Mouse (Mus musculus) hindbrain, embryonic 15.5 days (tissue): ENCODE measurements around the gene Tbc1d8. TPM values are rescaled to one million over a fixed set of nuclear protein-coding genes. Genes with fewer than 3 reads are reported as not detected.

Experiments used
- ATAC-seq: fragments of 200-750 bp; cut with Nextera tagmentation; 2 replicates; pipeline ENCODE4 v1.8.0; 2017; ENCODE audit warnings: low read depth, moderate number of reproducible peaks, moderate TSS enrichment; ENCODE audit not compliant: low FRiP score
- H3K27ac ChIP-seq: fragments of 300-500 bp; sonication (generic); replicated peaks from 2 replicates; pipeline ENCODE4 v1.5.1; 2015; ENCODE audit warnings: mild to moderate bottlenecking, inconsistent platforms
- H3K27me3 ChIP-seq: fragments of 300-500 bp; sonication (generic); 2 replicates; pipeline ENCODE4 v1.6.1; 2015; ENCODE audit warnings: control low read depth, inconsistent platforms
- H3K36me3 ChIP-seq: fragments of 300-500 bp; sonication (generic); 2 replicates; pipeline ENCODE4 v1.6.1; 2015; ENCODE audit warnings: control low read depth, inconsistent platforms
- H3K4me1 ChIP-seq: fragments of 300-500 bp; sonication (generic); replicated peaks from 2 replicates; pipeline ENCODE4 v1.6.1; 2015; ENCODE audit warnings: control low read depth, inconsistent platforms
- H3K4me2 ChIP-seq: fragments of 300-500 bp; sonication (generic); 2 replicates; pipeline ENCODE4 v1.6.1; 2015; ENCODE audit warnings: moderate library complexity, mild to moderate bottlenecking, inconsistent platforms
- H3K4me3 ChIP-seq: fragments of 300-500 bp; sonication (generic); 2 replicates; pipeline ENCODE4 v1.5.1; 2015; ENCODE audit warnings: mild to moderate bottlenecking, inconsistent platforms
- H3K9ac ChIP-seq: fragments of 300-500 bp; sonication (generic); 2 replicates; pipeline ENCODE4 v1.6.1; 2015; ENCODE audit warnings: inconsistent platforms
- H3K9me3 ChIP-seq: fragments of 300-500 bp; sonication (generic); 2 replicates; pipeline ENCODE4 v1.6.1; 2016; ENCODE audit warnings: control low read depth, inconsistent platforms
- WGBS: fragments of 180-500 bp; shearing (Covaris S2); methylation state at CpG from one replicate; pipeline ENCODE4 v1.1.7; 2015; 5-methylcytosine and 5-hydroxymethylcytosine counted together
- polyA plus RNA-seq: library from polyadenylated mRNA; unstranded; fragments of >200 nt; fragmentation: Nextera tagmentation; extraction: Ambion mirVana; gene quantifications from 2 replicates; pipeline ENCODE4 v1.2.1, GENCODE M21; 2015

Tbc1d8 gene
- polyA plus RNA-seq, 1 experiment from 2014 or later: 10.5 TPM

GRCm38 (mm10) chr1:39340647-39341046, 137.9 kb downstream of the Tbc1d8 start:
- no peaks in the 10 kb centered on the region for H3K9me3 ChIP-seq
- no peaks in the 10 kb centered on the region for H3K36me3 ChIP-seq
- H3K27ac ChIP-seq: no peak overlapping the region
- no peak overlapping the region for H3K9ac ChIP-seq
- H3K4me3 ChIP-seq: no peak overlapping the region
- H3K27me3 ChIP-seq: no peaks in the 10 kb centered on the region
- 22% methylated on average over 8 of the region's 8 CpGs for WGBS
- H3K4me2 ChIP-seq: no peak overlapping the region
- peak; percentile 35; the same call in 1 of the 2 replicates for ATAC-seq
- H3K4me1 ChIP-seq: no peaks in the 10 kb centered on the region

- Histone ChIP-seq H3K4me1 (no peaks in the 10 kb centered on the region), H3K4me2 (no peak overlapping the region), H3K36me3 (no peaks in the 10 kb centered on the region), H3K9me3 (no peaks in the 10 kb centered on the region), H3K4me3 (no peak overlapping the region), H3K27ac (no peak overlapping the region), H3K9ac (no peak overlapping the region), H3K27me3 (no peaks in the 10 kb centered on the region)
- 84% methylated on average over 6 of the region's 6 CpGs for WGBS
- ATAC-seq: no peak
Observed at GRCm38 (mm10) chr1:39340156-39340555, 138.4 kb downstream of the Tbc1d8 start.

GRCm38 (mm10) chr1:39339455-39339854, 139.1 kb downstream of the Tbc1d8 start:
- Histone ChIP-seq H3K27me3 (no peaks in the 10 kb centered on the region), H3K9me3 (no peaks in the 10 kb centered on the region), H3K36me3 (no peaks in the 10 kb centered on the region), H3K4me2 (no peak overlapping the region), H3K4me1 (no peaks in the 10 kb centered on the region), H3K4me3 (no peak overlapping the region), H3K9ac (no peak overlapping the region), H3K27ac (no peak overlapping the region)
- 61% methylated on average over 5 of the region's 5 CpGs for WGBS
- no peak for ATAC-seq

- no peak for ATAC-seq
- H3K9me3 ChIP-seq: no peaks in the 10 kb centered on the region
- no peak overlapping the region for H3K4me3 ChIP-seq
- H3K27ac ChIP-seq: no peak overlapping the region
- no peaks in the 10 kb centered on the region for H3K36me3 ChIP-seq
- no peaks in the 10 kb centered on the region for H3K4me1 ChIP-seq
- H3K4me2 ChIP-seq: no peak overlapping the region
- WGBS: 79% methylated on average over 10 of the region's 10 CpGs
- H3K9ac ChIP-seq: no peak overlapping the region
- no peaks in the 10 kb centered on the region for H3K27me3 ChIP-seq
Observed at GRCm38 (mm10) chr1:39338831-39339230, 139.7 kb downstream of the Tbc1d8 start.

GRCm38 (mm10) chr1:39336788-39337187, 141.8 kb downstream of the Tbc1d8 start:
- H3K9ac ChIP-seq: no peak overlapping the region
- no peaks in the 10 kb centered on the region for H3K27me3 ChIP-seq
- no peak overlapping the region for H3K4me2 ChIP-seq
- ATAC-seq: no peak
- no peaks in the 10 kb centered on the region for H3K36me3 ChIP-seq
- H3K4me1 ChIP-seq: no peaks in the 10 kb centered on the region
- H3K4me3 ChIP-seq: no peak overlapping the region
- WGBS: 76% methylated on average over 8 of the region's 8 CpGs
- H3K27ac ChIP-seq: no peak overlapping the region
- H3K9me3 ChIP-seq: no peaks in the 10 kb centered on the region

- ATAC-seq: no peak
- no peak overlapping the region for H3K4me3 ChIP-seq
- no peak overlapping the region for H3K9ac ChIP-seq
- H3K36me3 ChIP-seq: no peaks in the 10 kb centered on the region
- WGBS: 32% methylated on average over 15 of the region's 15 CpGs
- no peaks in the 10 kb centered on the region for H3K9me3 ChIP-seq
- no peak overlapping the region for H3K27ac ChIP-seq
- no peak overlapping the region for H3K4me2 ChIP-seq
- H3K27me3 ChIP-seq: no peaks in the 10 kb centered on the region
- no peaks in the 10 kb centered on the region for H3K4me1 ChIP-seq
Observed at GRCm38 (mm10) chr1:39335561-39336196, 142.9 kb downstream of the Tbc1d8 start.

- Histone ChIP-seq H3K27me3 (no peaks in the 10 kb centered on the region), H3K9me3 (no peaks in the 10 kb centered on the region), H3K4me3 (no peak overlapping the region), H3K4me1 (no peaks in the 10 kb centered on the region), H3K36me3 (no peaks in the 10 kb centered on the region), H3K4me2 (no peak overlapping the region), H3K27ac (no peak overlapping the region), H3K9ac (no peak overlapping the region)
- 79% methylated on average over 4 of the region's 4 CpGs for WGBS
- ATAC-seq: no peak
Observed at GRCm38 (mm10) chr1:39332456-39332855, 146.1 kb downstream of the Tbc1d8 start.

GRCm38 (mm10) chr1:39330857-39331594, 147.5 kb downstream of the Tbc1d8 start:
- no peaks in the 10 kb centered on the region for H3K4me1 ChIP-seq
- WGBS: 92% methylated on average over 7 of the region's 7 CpGs
- H3K9ac ChIP-seq: no peak overlapping the region
- no peak for ATAC-seq
- no peak overlapping the region for H3K27ac ChIP-seq
- H3K9me3 ChIP-seq: no peaks in the 10 kb centered on the region
- no peaks in the 10 kb centered on the region for H3K27me3 ChIP-seq
- H3K4me3 ChIP-seq: no peak overlapping the region
- H3K36me3 ChIP-seq: no peaks in the 10 kb centered on the region
- H3K4me2 ChIP-seq: no peak overlapping the region

GRCm38 (mm10) chr1:39327546-39327945, 151.0 kb downstream of the Tbc1d8 start:
- Histone ChIP-seq H3K27ac (no peak overlapping the region), H3K36me3 (no peaks in the 10 kb centered on the region), H3K9ac (no peak overlapping the region), H3K4me1 (no peaks in the 10 kb centered on the region), H3K9me3 (no peaks in the 10 kb centered on the region), H3K4me3 (no peak overlapping the region), H3K4me2 (no peak overlapping the region), H3K27me3 (no peaks in the 10 kb centered on the region)
- 76% methylated on average over 7 of the region's 7 CpGs for WGBS
- ATAC-seq: no peak

GRCm38 (mm10) chr1:39325228-39325627, 153.3 kb downstream of the Tbc1d8 start:
- Histone ChIP-seq H3K9me3 (no peaks in the 10 kb centered on the region), H3K9ac (no peak overlapping the region), H3K27ac (no peak overlapping the region), H3K27me3 (no peaks in the 10 kb centered on the region), H3K4me1 (no peaks in the 10 kb centered on the region), H3K36me3 (no peaks in the 10 kb centered on the region), H3K4me2 (no peak overlapping the region), H3K4me3 (no peak overlapping the region)
- no peak for ATAC-seq
- WGBS: 93% methylated on average over 6 of the region's 6 CpGs

- Histone ChIP-seq H3K27me3 (no peaks in the 10 kb centered on the region), H3K4me2 (no peak overlapping the region), H3K27ac (no peak overlapping the region), H3K9ac (no peak overlapping the region), H3K9me3 (no peaks in the 10 kb centered on the region), H3K4me1 (no peaks in the 10 kb centered on the region), H3K36me3 (no peaks in the 10 kb centered on the region), H3K4me3 (no peak overlapping the region)
- WGBS: 63% methylated on average over 6 of the region's 6 CpGs
- no peak for ATAC-seq
Observed at GRCm38 (mm10) chr1:39321954-39322353, 156.6 kb downstream of the Tbc1d8 start.
